Mouse (Mus musculus) CH12.LX (cell line): ENCODE measurements around the gene Trim66. TPM values are rescaled to one million over a fixed set of nuclear protein-coding genes. Genes with fewer than 3 reads are reported as not detected.

Experiments used
- DNase-seq: peaks from one replicate; pipeline ENCODE4 v3.0.0-alpha.2; 2013; ENCODE audit errors: extremely low read depth
- H3K27ac ChIP-seq: 2 replicates; pipeline ENCODE4 v1.5.1; 2012; ENCODE audit warnings: low read depth, mild to moderate bottlenecking, control low read depth, moderate library complexity; ENCODE audit not compliant: insufficient read depth
- H3K27me3 ChIP-seq: replicated peaks from 2 replicates; pipeline ENCODE3; 2012; ENCODE audit warnings: inconsistent platforms
- H3K36me3 ChIP-seq, 2 experiments: replicated peaks in 1 of 2; 2 replicates each; pipeline versions ENCODE3 to v1.6.1; 2012; ENCODE audit warnings: inconsistent platforms in 1 of 2, low read length in 1 of 2, mild to moderate bottlenecking in 1 of 2, mixed read lengths in 1 of 2, moderate library complexity in 1 of 2; ENCODE audit not compliant: control insufficient read depth in 1 of 2, insufficient read depth in 1 of 2
- H3K4me1 ChIP-seq, 2 experiments: 2 replicates each; pipeline ENCODE4 v1.6.1; 2012; ENCODE audit warnings: inconsistent platforms in 1 of 2, moderate library complexity in 1 of 2; ENCODE audit not compliant: insufficient read depth in 2 of 2, control insufficient read depth in 1 of 2
- H3K4me2 ChIP-seq: 2 replicates; pipeline ENCODE4 v1.6.1; 2012; ENCODE audit warnings: low read depth, mild to moderate bottlenecking, control low read depth; ENCODE audit not compliant: poor library complexity, insufficient read depth, severe bottlenecking
- H3K4me3 ChIP-seq, 3 experiments: fragments of 150-350 bp in 1 of 3; sonication (generic) in 1 of 3; replicated peaks in 1 of 3; 2 replicates each; pipeline versions ENCODE3 to v1.5.1; 2011 to 2012; ENCODE audit warnings: low read depth in 2 of 3, low read length in 2 of 3, mild to moderate bottlenecking in 2 of 3, moderate library complexity in 2 of 3, control low read depth in 1 of 3, improper control_type of control experiment in 1 of 3, inconsistent platforms in 1 of 3, mixed read lengths in 1 of 3; ENCODE audit not compliant: poor library complexity in 1 of 3
- H3K79me2 ChIP-seq: replicated peaks from 2 replicates; pipeline ENCODE4 v1.6.1; 2012; ENCODE audit warnings: mild to moderate bottlenecking, moderate library complexity; ENCODE audit not compliant: control insufficient read depth, poor library complexity, insufficient read depth, severe bottlenecking; ENCODE audit errors: extremely low read depth
- H3K9ac ChIP-seq: 2 replicates; pipeline ENCODE4 v1.6.1; 2012; ENCODE audit warnings: low read depth, mild to moderate bottlenecking, control low read depth, moderate library complexity; ENCODE audit not compliant: insufficient read depth
- H3K9me3 ChIP-seq: replicated peaks from 2 replicates; pipeline ENCODE3; 2012; ENCODE audit warnings: low read length, inconsistent platforms, mixed read lengths
- CHD1 ChIP-seq: IDR thresholded peaks from 2 replicates; pipeline ENCODE4 v1.6.1; 2012; ENCODE audit warnings: low read depth, low read length, improper control_type of control experiment, inconsistent platforms
- CTCF ChIP-seq, 2 experiments: IDR thresholded peaks in 1 of 2; conservative IDR thresholded peaks in 1 of 2; 2 replicates each; pipeline ENCODE4 v1.5.1; 2011 to 2012; ENCODE audit warnings: low read depth in 2 of 2, low read length in 2 of 2, improper control_type of control experiment in 1 of 2, inconsistent platforms in 1 of 2, mild to moderate bottlenecking in 1 of 2, moderate library complexity in 1 of 2
- ELF1 ChIP-seq: IDR thresholded peaks from 2 replicates; pipeline ENCODE4 v1.6.1; 2014; ENCODE audit warnings: low read depth, mild to moderate bottlenecking, inconsistent platforms, low read length, improper control_type of control experiment
- IRF4 ChIP-seq: IDR thresholded peaks from 2 replicates; pipeline ENCODE4 v1.6.1; 2014; ENCODE audit warnings: low read depth, mild to moderate bottlenecking, inconsistent platforms, low read length, improper control_type of control experiment
- JUND ChIP-seq: conservative IDR thresholded peaks from 2 replicates; pipeline ENCODE4 v1.6.1; 2011; ENCODE audit warnings: low read depth, low read length, improper control_type of control experiment
- KAT2A ChIP-seq: IDR thresholded peaks from 2 replicates; pipeline ENCODE4 v1.6.1; 2012; ENCODE audit warnings: low read length, improper control_type of control experiment, inconsistent platforms; ENCODE audit not compliant: insufficient replicate concordance
- MAX ChIP-seq: IDR thresholded peaks from 2 replicates; pipeline ENCODE4 v1.6.1; 2011; ENCODE audit warnings: low read length, improper control_type of control experiment
- MAZ ChIP-seq: IDR thresholded peaks from 2 replicates; pipeline ENCODE4 v1.6.1; 2012; ENCODE audit warnings: low read depth, mild to moderate bottlenecking, inconsistent platforms, low read length, improper control_type of control experiment, moderate library complexity
- MEF2A ChIP-seq: IDR thresholded peaks from 2 replicates; pipeline ENCODE4 v1.6.1; 2014; ENCODE audit warnings: low read depth, mild to moderate bottlenecking, inconsistent platforms, low read length, improper control_type of control experiment, borderline replicate concordance
- POLR2A ChIP-seq: IDR thresholded peaks from 2 replicates; pipeline ENCODE4 v1.6.1; 2011; ENCODE audit warnings: low read depth, mild to moderate bottlenecking, improper control_type of control experiment, low read length
- POLR2AphosphoS2 ChIP-seq: IDR thresholded peaks from 2 replicates; pipeline ENCODE4 v1.6.1; 2011; ENCODE audit warnings: low read depth, low read length, improper control_type of control experiment
- SMC3 ChIP-seq: IDR thresholded peaks from 2 replicates; pipeline ENCODE4 v1.6.1; 2011; ENCODE audit warnings: low read depth, low read length, improper control_type of control experiment
- TCF12 ChIP-seq: IDR thresholded peaks from 2 replicates; pipeline ENCODE4 v1.6.1; 2014; ENCODE audit warnings: low read depth, mild to moderate bottlenecking, inconsistent platforms, low read length, improper control_type of control experiment
- USF2 ChIP-seq: conservative IDR thresholded peaks from 2 replicates; pipeline ENCODE4 v1.6.1; 2011; ENCODE audit warnings: low read depth, low read length, improper control_type of control experiment
- ZC3H11A ChIP-seq: IDR thresholded peaks from 2 replicates; pipeline ENCODE4 v1.6.1; 2012; ENCODE audit warnings: low read depth, mild to moderate bottlenecking, inconsistent platforms, low read length, improper control_type of control experiment
- ZKSCAN1 ChIP-seq: IDR thresholded peaks from 2 replicates; pipeline ENCODE4 v1.6.1; 2012; ENCODE audit warnings: low read depth, inconsistent platforms, low read length, improper control_type of control experiment, borderline replicate concordance
- ZNF384 ChIP-seq: IDR thresholded peaks from 2 replicates; pipeline ENCODE4 v1.6.1; 2012; ENCODE audit warnings: low read depth, low read length, improper control_type of control experiment, inconsistent platforms
- dilution Hi-C: fragments of 300-500 bp; cut with MboI; formaldehyde crosslinking; loops from 2 replicates; pipeline ENCODE4 v1.14.3; 2020; ENCODE audit warnings: low sequenced_read_pairs; ENCODE audit not compliant: extremely low pct_unique_long_range_greater_than_20kb, extremely low pct_ligation_motif_present
- in situ Hi-C: fragments of 300-500 bp; cut with MboI; formaldehyde crosslinking; loops from 3 replicates; pipeline ENCODE4 v1.14.3; 2019; ENCODE audit warnings: low sequenced_read_pairs, low pct_ligation_motif_present, low pct_unique_long_range_greater_than_20kb, mixed read lengths
- polyA plus RNA-seq: library from polyadenylated mRNA; unstranded; fragments of >175 nt; gene quantifications from 2 replicates; pipeline ENCODE4 v1.2.1, GENCODE M21; 2012; ENCODE audit warnings: low read depth; ENCODE audit not compliant: insufficient read length
- total RNA-seq, 2 experiments: library from RNA; depleted of rRNA; stranded (reverse); fragments of 300-350 nt in 1 of 2; fragments of >200 nt in 1 of 2; gene quantifications; 2 replicates each; pipeline ENCODE4 v1.2.3; 2012 to 2014

The Trim66 gene
- total and polyA plus RNA-seq, 3 experiments: 0.08 to 0.67 (median 0.12) TPM

DNA sequence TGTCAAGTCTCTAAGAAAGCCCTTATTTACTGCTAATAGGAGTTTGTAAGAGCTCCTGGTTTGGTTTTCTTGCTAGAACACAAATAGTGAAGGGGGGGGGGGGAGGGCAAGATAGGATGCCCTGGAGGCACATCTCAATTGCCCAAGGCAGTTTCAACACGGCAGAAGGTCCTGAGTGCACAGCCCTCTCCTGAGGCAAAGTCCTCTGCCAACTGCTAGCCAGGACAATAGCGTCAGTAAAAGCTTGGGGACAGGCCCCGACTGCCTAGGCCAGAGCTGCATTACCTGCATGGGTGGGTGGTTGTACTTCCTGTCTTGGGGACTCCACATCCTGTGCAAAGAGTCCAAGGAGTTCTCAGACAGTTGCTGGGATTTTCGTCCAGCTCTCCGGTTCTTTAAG lies 36.9 kb upstream of the Trim66 start:
- Histone ChIP-seq H3K4me1 (peaks cover 0 to 22% of the 10 kb centered on the region in 2 experiments; a peak in 2 of 4 replicates), H3K4me2 (no peak overlapping the region), H3K27ac (no peak overlapping the region)
- in situ Hi-C loops: no loop called here
- TF ChIP-seq ZKSCAN1 (no peak), MAX (no peak), TCF12 (no peak), MAZ (no peak), CHD1 (no peak), ZNF384 (no peak), USF2 (no peak), SMC3 (no peak), ELF1 (no peak), JUND (no peak), POLR2AphosphoS2 (no peak)
- TF ChIP-seq, all 38 proteins: peak for 0
- H3K9ac ChIP-seq: no peak overlapping the region
- dilution Hi-C loops: no loop called here
- no peaks in the 10 kb centered on the region for H3K79me2 ChIP-seq
- no peaks in the 10 kb centered on the region for H3K9me3 ChIP-seq
- H3K4me3 ChIP-seq: no peak overlapping the region
- H3K27me3 ChIP-seq: no peaks in the 10 kb centered on the region
- H3K36me3 ChIP-seq: peaks cover 0 to 2% of the 10 kb centered on the region in 2 experiments
- DNase-seq: no peak

DNA sequence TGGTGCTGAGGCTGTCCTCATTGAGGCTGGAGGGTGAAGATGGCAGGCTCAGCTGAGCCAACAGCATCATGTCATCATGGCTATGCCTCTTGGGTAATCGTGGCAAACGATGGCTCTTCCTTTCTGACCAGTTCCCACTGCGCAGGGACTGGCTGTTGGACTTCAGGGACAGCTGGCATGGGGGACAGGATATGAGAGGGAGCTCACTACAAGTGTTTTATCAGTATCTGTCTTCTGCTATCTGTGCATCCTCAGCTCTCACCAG lies 34.4 kb upstream of the Trim66 start:
- dilution Hi-C loops: no loop called here
- Histone ChIP-seq H3K4me1 (peaks cover 0 to 15% of the 10 kb centered on the region in 2 experiments; a peak in 2 of 4 replicates), H3K79me2 (no peaks in the 10 kb centered on the region), H3K9me3 (no peaks in the 10 kb centered on the region), H3K36me3 (peaks cover 2% of the 10 kb centered on the region in 2 experiments), H3K4me2 (no peak overlapping the region), H3K9ac (no peak overlapping the region), H3K27me3 (no peaks in the 10 kb centered on the region), H3K4me3 (no peak overlapping the region), H3K27ac (no peak overlapping the region)
- in situ Hi-C loops: no loop called here
- no peak for DNase-seq
- TF ChIP-seq IRF4 (no peak), ELF1 (no peak), ZC3H11A (no peak), USF2 (no peak), POLR2AphosphoS2 (no peak), MAX (no peak), CTCF (conservative IDR thresholded peaks at IDR 0.05 in 1 of 2, IDR thresholded peaks at IDR 0.05 in 1 of 2; ENCODE audit: low read depth in 2 of 2, low read length in 2 of 2) (no peak), MAZ (no peak), KAT2A (no peak), TCF12 (no peak), POLR2A (no peak), MEF2A (no peak), CHD1 (no peak)
